Mouse (Mus musculus) megakaryocyte, embryonic 14.5 days (primary cell): ENCODE measurements around the gene Npcd.

ENCODE experiments used
- FLI1 ChIP-seq: IDR thresholded peaks from 2 replicates; pipeline ENCODE4 v1.6.1; 2012; ENCODE audit warnings: low read length, inconsistent platforms, mixed read lengths
- GATA1 ChIP-seq: IDR thresholded peaks from 3 replicates; pipeline ENCODE4 v1.6.1; 2012; ENCODE audit warnings: mixed read lengths, low read length, inconsistent platforms, borderline replicate concordance

DNA sequence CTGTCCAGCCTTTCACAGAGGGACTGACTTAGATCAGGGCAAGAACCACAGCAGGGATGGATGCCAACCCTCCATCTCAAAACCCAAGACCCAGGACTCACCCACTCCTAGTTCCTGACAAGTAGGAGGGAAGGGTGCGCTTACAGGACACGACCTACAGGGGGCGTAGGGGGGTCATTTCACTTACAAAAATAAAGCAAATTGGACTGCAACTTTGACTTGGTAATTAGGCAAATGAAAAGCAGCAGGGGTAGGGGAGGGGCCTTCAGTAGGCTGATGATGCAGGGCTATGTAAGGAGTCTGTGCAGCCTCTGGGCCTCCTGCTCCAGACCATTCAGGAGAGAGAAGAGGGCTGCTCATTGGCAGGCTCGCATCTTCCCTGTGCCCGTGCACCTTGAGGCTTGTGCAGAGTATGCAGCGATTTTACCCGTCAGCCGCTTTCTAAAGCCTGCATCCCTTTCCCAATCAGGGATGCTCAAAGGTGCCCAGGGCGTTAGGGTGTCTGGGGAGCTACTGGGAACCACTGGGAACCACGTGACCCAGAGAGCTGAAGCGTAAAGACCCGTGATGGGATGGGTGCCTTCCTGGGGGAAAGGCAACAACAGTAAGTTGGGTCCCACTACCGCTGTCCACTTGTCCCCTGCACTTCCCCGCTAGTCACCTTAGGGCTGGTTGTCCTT lies 8.8 kb downstream of the Npcd start:
- TF ChIP-seq GATA1 (no peak), FLI1 (no peak)
